Mouse (Mus musculus) liver, embryonic 14.5 days (tissue): ENCODE data around the gene Pttg1ip. TPM values are rescaled to one million over a fixed set of nuclear protein-coding genes. Genes with fewer than 3 reads are reported as not detected.

ENCODE experiments used
- ATAC-seq: fragments of 200-750 bp; cut with Nextera tagmentation; 2 replicates; pipeline ENCODE4 v1.8.0; 2017; ENCODE audit warnings: moderate number of reproducible peaks, mild to moderate bottlenecking, moderate library complexity; ENCODE audit not compliant: insufficient read depth
- DNase-seq, 3 experiments: peaks; one replicate each; pipeline ENCODE4 v3.0.0-alpha.2; 2012 to 2013; ENCODE audit warnings: low read depth in 3 of 3, low spot score in 3 of 3
- H3K27ac ChIP-seq: fragments of 300-500 bp; sonication (generic); 2 replicates; pipeline ENCODE4 v1.5.1; 2014; ENCODE audit warnings: moderate library complexity, mild to moderate bottlenecking, control low read depth, inconsistent platforms
- H3K27me3 ChIP-seq: fragments of 300-500 bp; sonication (generic); 2 replicates; pipeline ENCODE4 v1.6.1; 2014; ENCODE audit warnings: mild to moderate bottlenecking, low read length, moderate library complexity; ENCODE audit not compliant: control insufficient read depth, insufficient read depth
- H3K36me3 ChIP-seq: fragments of 300-500 bp; sonication (generic); replicated peaks from 2 replicates; pipeline ENCODE4 v1.6.1; 2014; ENCODE audit warnings: low read depth; ENCODE audit not compliant: control insufficient read depth, insufficient read depth
- H3K4me1 ChIP-seq, 2 experiments: fragments of 200-500 bp in 1 of 2; fragments of 300-500 bp in 1 of 2; sonication (generic) in 1 of 2; replicated peaks; 2 replicates each; pipeline ENCODE4 v1.6.1; 2012 to 2014; ENCODE audit warnings: antibody characterized with exemption in 1 of 2, inconsistent platforms in 1 of 2, low read length in 1 of 2; ENCODE audit not compliant: control insufficient read depth in 2 of 2, insufficient read depth in 2 of 2
- H3K4me2 ChIP-seq: fragments of 300-500 bp; sonication (generic); 2 replicates; pipeline ENCODE4 v1.6.1; 2014; ENCODE audit warnings: low read depth, mild to moderate bottlenecking, control low read depth, moderate library complexity
- H3K4me3 ChIP-seq, 2 experiments: fragments of 200-500 bp in 1 of 2; fragments of 300-500 bp in 1 of 2; sonication (generic) in 1 of 2; 2 replicates each; pipeline ENCODE4 v1.5.1; 2012 to 2014; ENCODE audit warnings: low read depth in 2 of 2, low read length in 2 of 2, mild to moderate bottlenecking in 2 of 2, control low read depth in 1 of 2, inconsistent platforms in 1 of 2, moderate library complexity in 1 of 2; ENCODE audit not compliant: insufficient read depth in 1 of 2
- H3K9ac ChIP-seq: fragments of 300-500 bp; sonication (generic); replicated peaks from 2 replicates; pipeline ENCODE4 v1.6.1; 2014; ENCODE audit warnings: mild to moderate bottlenecking, control low read depth, moderate library complexity
- H3K9me3 ChIP-seq: fragments of 300-500 bp; sonication (generic); 2 replicates; pipeline ENCODE4 v1.6.1; 2016; ENCODE audit warnings: low read length, mixed read lengths; ENCODE audit not compliant: control insufficient read depth
- CTCF ChIP-seq: IDR thresholded peaks from 2 replicates; pipeline ENCODE4 v1.5.1; 2016; ENCODE audit warnings: antibody characterized with exemption, low read depth, control low read depth
- EP300 ChIP-seq: IDR thresholded peaks from 2 replicates; pipeline ENCODE4 v1.6.1; 2016; ENCODE audit warnings: antibody characterized with exemption, low read depth
- WGBS: fragments of 180-500 bp; shearing (Covaris S2); extraction: QIAGEN DNeasy Blood & Tissue Kit; methylation state at CpG from one replicate; pipeline ENCODE4 v1.1.7; 2014; ENCODE audit not compliant: insufficient replicate concordance; 5-methylcytosine and 5-hydroxymethylcytosine counted together
- polyA plus RNA-seq, 2 experiments: library from polyadenylated mRNA; depleted of rRNA in 1 of 2; stranded (reverse) in 1 of 2; unstranded in 1 of 2; fragments of >200 nt; fragmentation: Nextera tagmentation in 1 of 2; extraction: Ambion mirVana in 1 of 2; gene quantifications; 2 replicates each; pipeline versions ENCODE4 v1.2.1 to v1.2.3; 2012 to 2014

Gene Pttg1ip
- polyA plus RNA-seq, 2 experiments, result 40.5 to 64.8 TPM

GRCm38 (mm10) chr10:77586637-77587036 is 5.1 kb downstream of the Pttg1ip start:
- TF ChIP-seq EP300 (no peak), CTCF (no peak)
- Histone ChIP-seq H3K27me3 (no peaks in the 10 kb centered on the region), H3K4me3 (no peak overlapping the region), H3K4me1 (peaks cover 14 to 40% of the 10 kb centered on the region in 2 experiments), H3K36me3 (peaks cover 3% of the 10 kb centered on the region; the same call in 1 of the 2 replicates), H3K27ac (no peak overlapping the region), H3K9ac (no peak overlapping the region), H3K9me3 (no peaks in the 10 kb centered on the region), H3K4me2 (no peak overlapping the region)
- DNase-seq, result no peak
- WGBS, result 76% methylated on average over 3 of the region's 3 CpGs
- no peak for ATAC-seq

GRCm38 (mm10) chr10:77587091-77587775 is 5.7 kb downstream of the Pttg1ip start:
- Histone ChIP-seq H3K27ac (no peak overlapping the region), H3K9me3 (no peaks in the 10 kb centered on the region), H3K9ac (no peak overlapping the region), H3K4me3 (no peak overlapping the region), H3K4me1 (peaks cover 14 to 40% of the 10 kb centered on the region in 2 experiments), H3K36me3 (peaks cover 3% of the 10 kb centered on the region; the same call in 1 of the 2 replicates), H3K4me2 (no peak overlapping the region), H3K27me3 (no peaks in the 10 kb centered on the region)
- ATAC-seq (no peak), DNase-seq (no peak)
- no peak for TF ChIP-seq CTCF
- no peak for TF ChIP-seq EP300
- WGBS, result 87% methylated on average over 6 of the region's 6 CpGs

- Histone ChIP-seq H3K4me2 (no peak overlapping the region), H3K9ac (no peak overlapping the region), H3K27me3 (no peaks in the 10 kb centered on the region), H3K9me3 (no peaks in the 10 kb centered on the region), H3K27ac (no peak overlapping the region), H3K36me3 (peaks cover 3% of the 10 kb centered on the region; the same call in 1 of the 2 replicates), H3K4me1 (peaks cover 7 to 31% of the 10 kb centered on the region in 2 experiments), H3K4me3 (no peak overlapping the region)
- TF ChIP-seq CTCF, result no peak
- TF ChIP-seq EP300, result no peak
- ATAC-seq, result no peak
- no peak for DNase-seq
- 80% methylated on average over 2 of the region's 2 CpGs for WGBS
These were observed 6.5 kb downstream of the Pttg1ip start for GRCm38 (mm10) chr10:77588036-77588435.

GRCm38 (mm10) chr10:77589117-77589516 is 7.6 kb downstream of the Pttg1ip start:
- Histone ChIP-seq H3K9me3 (no peaks in the 10 kb centered on the region), H3K36me3 (peaks cover 8% of the 10 kb centered on the region), H3K27ac (no peak overlapping the region), H3K4me3 (no peak overlapping the region), H3K9ac (no peak overlapping the region), H3K4me2 (no peak overlapping the region), H3K27me3 (no peaks in the 10 kb centered on the region), H3K4me1 (peaks cover 7 to 21% of the 10 kb centered on the region in 2 experiments)
- TF ChIP-seq EP300, result no peak
- no peak for TF ChIP-seq CTCF
- ATAC-seq, result no peak
- WGBS, result 21% methylated on average over 7 of the region's 7 CpGs
- no peak for DNase-seq

- H3K4me1 ChIP-seq, result peaks cover 7 to 20% of the 10 kb centered on the region in 2 experiments
These were observed 8.2 kb downstream of the Pttg1ip start for GRCm38 (mm10) chr10:77589749-77590148.

More at GRCm38 (mm10) chr10:77589749-77590148, 8.2 kb downstream of the Pttg1ip start:
- H3K4me2 ChIP-seq, result no peak overlapping the region
- peaks cover 14% of the 10 kb centered on the region for H3K36me3 ChIP-seq
- no peak overlapping the region for H3K9ac ChIP-seq
- no peak for DNase-seq
- no peaks in the 10 kb centered on the region for H3K27me3 ChIP-seq
- no peak overlapping the region; the same call in 1 of the 2 replicates for H3K27ac ChIP-seq
- 73% methylated on average over 8 of the region's 8 CpGs for WGBS
- H3K9me3 ChIP-seq, result no peaks in the 10 kb centered on the region
- ATAC-seq, result no peak
- H3K4me3 ChIP-seq, result no peak overlapping the region
- TF ChIP-seq CTCF (no peak), EP300 (no peak)
